25 mouse cellular contexts compared by ENCODE assay signal in the genomic region with DNA sequence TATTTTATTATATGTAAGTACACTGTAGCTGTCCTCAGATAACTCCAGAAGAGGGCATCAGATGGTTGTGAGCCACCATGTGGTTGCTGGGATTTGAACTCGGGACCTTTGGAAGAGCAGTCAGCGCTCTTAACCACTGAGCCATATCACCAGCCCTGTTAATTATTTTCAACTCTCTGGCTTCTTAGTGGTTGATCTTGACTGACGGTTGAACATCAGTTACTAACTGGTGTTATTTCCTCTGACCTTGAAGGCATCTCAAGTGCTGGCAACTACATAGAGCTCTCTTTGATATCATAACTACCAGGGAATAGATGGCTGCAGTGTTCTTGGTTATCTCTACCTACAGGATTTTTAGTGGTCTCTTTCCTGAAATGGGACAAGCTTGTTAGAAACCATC.
"Had no signal": no experiment of that assay in that cellular context is flagged by ENCODE, and none has a peak within 500 bp of the region (broad histone marks: within the 10 kb centered on the region; RNA-seq: fewer than 3 reads in every experiment).

No protein-coding gene starts in this region.

- H3K27ac ChIP-seq: gastrocnemius, adult 2 months; hindbrain, embryonic 10.5 days; hindbrain, embryonic 12.5 days; hindbrain, embryonic 14.5 days; intestine, embryonic 15.5 days; kidney, postnatal 0 days; layer of hippocampus, adult 2 months; left cerebral cortex, adult 2 months; limb, embryonic 10.5 days; limb, embryonic 12.5 days; liver, embryonic 13.5 days; liver, embryonic 15.5 days had no signal

- H3K4me1 ChIP-seq: hindbrain, embryonic 10.5 days; hindbrain, embryonic 12.5 days; intestine, embryonic 15.5 days; limb, embryonic 12.5 days had no signal

- H3K4me2 ChIP-seq: heart, embryonic 11.5 days; hindbrain, embryonic 12.5 days; hindbrain, embryonic 14.5 days; intestine, embryonic 15.5 days; limb, embryonic 12.5 days; liver, embryonic 11.5 days; liver, embryonic 13.5 days; liver, embryonic 15.5 days had no signal

- ATAC-seq: hindbrain, embryonic 16.5 days; inflammation-experienced regulatory T-cells, adult 6 months; intestine, embryonic 15.5 days; intestine, postnatal 0 days; liver, postnatal 0 days had no signal

- H3K4me3 ChIP-seq: gastrocnemius, adult 2 months; hindbrain, embryonic 10.5 days; hindbrain, embryonic 12.5 days; intestine, embryonic 15.5 days; layer of hippocampus, adult 2 months; left cerebral cortex, adult 2 months; limb, embryonic 10.5 days; limb, embryonic 12.5 days; liver, embryonic 13.5 days; liver, embryonic 15.5 days had no signal

- H3K9ac ChIP-seq: hindbrain, embryonic 12.5 days; hindbrain, embryonic 14.5 days; intestine, embryonic 15.5 days; limb, embryonic 12.5 days; liver, embryonic 13.5 days; liver, embryonic 15.5 days; liver, postnatal 0 days had no signal

- H3K36me3 ChIP-seq: hindbrain, embryonic 12.5 days; intestine, embryonic 15.5 days; limb, embryonic 10.5 days; limb, embryonic 12.5 days; liver, embryonic 13.5 days; liver, embryonic 15.5 days had no signal

- H3K9me3 ChIP-seq: hindbrain, embryonic 12.5 days; intestine, embryonic 15.5 days; limb, embryonic 10.5 days; limb, embryonic 12.5 days; liver, embryonic 13.5 days; liver, embryonic 15.5 days had no signal

- H3K27me3 ChIP-seq: hindbrain, embryonic 12.5 days; intestine, embryonic 15.5 days; limb, embryonic 12.5 days; liver, embryonic 13.5 days; liver, embryonic 15.5 days had no signal

- DNase-seq: gastrocnemius, adult 2 months; gastrocnemius, postnatal 10 days; gastrocnemius, postnatal 25 days; heart, adult 18-20 months; heart, postnatal 14 days; heart, postnatal 4 days; kidney, postnatal 14 days; liver; liver, embryonic 13.5 days; liver, postnatal 0 days had no signal
